Mouse (Mus musculus): ENCODE results near the gene Nipsnap2.

- no peak for TF ChIP-seq CTCF (IDR thresholded peaks at IDR 0.05; ENCODE audit: low read depth)
- no peak for TF ChIP-seq EP300 (optimal IDR thresholded peaks at IDR 0.05)
These were observed 595 bp upstream of the Nipsnap2 start for GRCm38 (mm10) chr5:129724268-129724667.

All from stomach, postnatal 0 days (tissue).